Mouse (Mus musculus): ENCODE data around the gene Slx. TPM values are rescaled to one million over a fixed set of nuclear protein-coding genes. Genes with fewer than 3 reads are reported as not detected.
"Not testable (repeated sequence)": the region's sequence is repeated elsewhere in the genome, so short reads cannot be mapped to it uniquely, and the experiment has no call there.

Slx gene
- not detected in 2 replicates for polyA plus RNA-seq (2011; ENCODE audit: insufficient read depth, insufficient read length, low read depth, missing spikeins)

- H3K27ac ChIP-seq (ENCODE audit: insufficient read depth, low read length); H3K9ac ChIP-seq (ENCODE audit: low read depth, poor library complexity, severe bottlenecking); H3K4me3 ChIP-seq (ENCODE audit: low read depth, low read length); H3K36me3 ChIP-seq (ENCODE audit: control insufficient read depth, insufficient read depth, low read length, poor library complexity, severe bottlenecking); H3K27me3 ChIP-seq (ENCODE audit: control insufficient read depth, insufficient read depth, low read length, poor library complexity, severe bottlenecking); H3K4me1 ChIP-seq (ENCODE audit: control insufficient read depth, insufficient read depth, low read length); H3K9me3 ChIP-seq (replicated peaks; ENCODE audit: control insufficient read depth, insufficient read depth, low read length, poor library complexity, severe bottlenecking): not testable (repeated sequence)
Measured at GRCm38 (mm10) chrX:26545465-26545864, at the start of gene Slx. Slx (minus strand) TSS chrX:26545565.

Other genes with a start within 250 kb of the Slx start
- gene Gm2030, start 235.5 kb downstream of the Slx start, polyA plus RNA-seq (2011; ENCODE audit: insufficient read depth, insufficient read length, low read depth, missing spikeins), result not detected in 2 replicates
- gene Gm14525, start 157.1 kb upstream of the Slx start, polyA plus RNA-seq (2011; ENCODE audit: insufficient read depth, insufficient read length, low read depth, missing spikeins), result not detected in 2 replicates